Mouse (Mus musculus) heart, postnatal 36 days (tissue): ENCODE results near the gene Mgat5. TPM values are rescaled to one million over a fixed set of nuclear protein-coding genes. Genes with fewer than 3 reads are reported as not detected.

Experiments used
- DNase-seq, 2 experiments: peaks; one replicate each; pipeline ENCODE4 v3.0.0; 2021 to 2022
- intact Hi-C: fragments of 180-260 bp; cut with DNase I; formaldehyde crosslinking; loops from one replicate; pipeline ENCODE4 v1.15.1; 2025
- total RNA-seq, 2 experiments: library from RNA; stranded (reverse); gene quantifications; 2 replicates each; pipeline ENCODE4 v1.2.3; 2021

Gene Mgat5
- total RNA-seq, 2 experiments from 2014 or later = 11.1 to 11.5 TPM

DNA sequence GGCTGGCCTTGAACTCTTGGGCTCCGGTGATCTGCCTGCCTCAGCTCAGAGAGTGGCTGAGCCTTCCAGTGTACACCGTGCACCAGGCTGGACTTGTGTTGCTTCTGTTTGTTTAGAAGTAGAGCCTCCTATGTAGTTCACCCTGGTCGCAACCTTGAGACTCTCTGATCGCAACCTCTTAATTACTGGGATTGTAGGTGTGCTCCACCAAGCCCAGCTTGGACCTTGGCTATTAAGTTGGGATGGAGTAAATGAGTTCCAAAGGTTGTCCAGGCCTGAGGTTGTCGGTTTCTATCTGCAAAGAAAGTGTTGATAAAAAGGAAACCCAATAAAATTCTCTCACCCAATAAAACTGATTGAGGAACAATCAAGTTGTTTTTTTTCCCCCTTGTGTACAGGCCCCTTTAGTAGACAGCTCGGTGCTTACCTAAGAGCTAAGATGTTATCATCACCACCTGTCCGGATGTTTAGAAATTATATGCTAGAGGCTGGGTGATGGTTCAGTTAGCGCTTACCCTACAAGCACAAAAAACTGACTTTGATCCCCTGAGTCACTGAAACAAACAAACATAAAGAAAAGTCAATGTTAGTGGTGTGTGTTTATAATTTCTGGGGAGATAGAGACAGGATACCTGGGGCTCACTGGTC is 9.9 kb downstream of the Mgat5 start:
- no peak for DNase-seq
- intact Hi-C loops = no loop called here

DNA sequence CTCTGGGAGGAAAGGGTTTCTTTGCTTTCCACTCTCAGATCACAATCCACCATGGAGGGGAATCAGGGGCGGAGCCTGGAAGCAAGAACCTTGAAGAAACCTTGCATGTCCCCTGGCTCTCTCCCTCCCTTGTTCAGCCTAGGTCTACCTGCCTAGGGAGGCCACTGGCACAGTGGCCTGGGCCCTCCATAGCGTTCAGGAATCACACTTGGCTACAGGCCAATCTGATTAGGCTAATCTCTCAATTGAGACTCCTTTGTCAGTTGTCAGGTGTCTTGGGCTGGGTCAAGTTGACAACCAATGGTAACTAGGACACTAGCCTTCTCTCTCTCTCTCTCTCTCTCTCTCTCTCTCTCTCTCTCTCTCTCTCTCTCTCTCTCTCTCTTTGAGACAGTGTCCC is 12.2 kb downstream of the Mgat5 start:
- intact Hi-C loops = no loop called here
- no peak for DNase-seq

DNA sequence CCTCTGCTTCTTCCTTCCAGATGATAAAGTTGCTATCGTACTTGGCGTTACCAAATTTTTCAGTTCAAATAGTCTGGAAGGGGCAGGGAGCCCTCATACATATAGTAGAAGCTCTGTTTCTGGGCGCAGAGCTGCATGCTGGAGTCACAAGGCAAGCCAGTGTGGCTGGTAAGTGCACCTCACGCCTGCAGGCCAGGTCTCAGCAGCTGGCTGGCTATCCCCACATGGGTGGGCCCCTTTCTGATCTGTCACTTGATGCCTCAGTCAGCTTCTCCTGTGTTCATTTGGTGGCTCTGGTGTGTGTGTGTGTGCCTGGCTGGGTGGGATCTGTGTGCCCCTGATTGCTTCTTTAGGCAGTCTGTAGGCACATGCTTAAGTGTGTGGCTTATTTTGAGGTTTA is 12.8 kb downstream of the Mgat5 start:
- intact Hi-C loops = no loop called here
- DNase-seq = no peak

DNA sequence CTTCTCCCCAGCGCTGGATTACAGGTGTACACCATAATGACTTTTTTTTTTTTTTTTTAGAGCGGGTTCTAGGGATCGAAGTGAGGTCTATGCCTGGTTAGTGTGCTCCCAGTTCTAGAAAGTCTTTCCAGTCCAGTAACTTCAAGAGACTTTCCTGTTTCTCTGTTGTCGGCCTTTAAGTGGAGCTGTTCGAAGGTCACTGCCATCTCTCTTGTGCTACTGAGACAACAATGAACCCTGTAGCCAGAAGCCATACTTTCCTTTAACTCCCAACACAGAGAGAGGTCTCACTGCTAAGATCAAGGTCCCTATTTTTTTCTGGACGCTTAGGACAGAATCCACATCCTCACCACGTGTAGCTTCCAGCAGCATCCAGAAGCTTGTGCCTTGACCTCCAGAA is 13.4 kb downstream of the Mgat5 start:
- DNase-seq = no peak
- intact Hi-C loops = no loop called here

DNA sequence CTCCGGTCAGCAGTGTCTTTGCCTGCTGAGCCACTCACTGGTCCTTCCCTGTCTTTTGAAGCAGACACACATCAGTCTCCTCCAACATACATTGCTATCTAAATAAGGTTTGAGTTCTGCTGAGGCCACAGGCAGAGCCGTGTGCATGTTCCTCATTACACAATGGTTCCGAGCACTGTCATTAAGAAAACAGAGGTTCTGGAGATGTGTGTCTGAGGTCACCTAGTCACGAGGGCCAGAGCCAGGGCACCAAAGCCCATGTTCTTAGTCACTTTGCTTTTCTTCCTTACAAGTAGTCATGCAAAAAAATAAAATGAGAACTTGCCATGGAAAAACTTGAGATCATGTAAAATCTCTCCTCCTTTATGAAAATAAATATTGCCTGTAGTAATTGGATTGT is 14.3 kb downstream of the Mgat5 start:
- intact Hi-C loops = no loop called here
- no peak for DNase-seq

DNA sequence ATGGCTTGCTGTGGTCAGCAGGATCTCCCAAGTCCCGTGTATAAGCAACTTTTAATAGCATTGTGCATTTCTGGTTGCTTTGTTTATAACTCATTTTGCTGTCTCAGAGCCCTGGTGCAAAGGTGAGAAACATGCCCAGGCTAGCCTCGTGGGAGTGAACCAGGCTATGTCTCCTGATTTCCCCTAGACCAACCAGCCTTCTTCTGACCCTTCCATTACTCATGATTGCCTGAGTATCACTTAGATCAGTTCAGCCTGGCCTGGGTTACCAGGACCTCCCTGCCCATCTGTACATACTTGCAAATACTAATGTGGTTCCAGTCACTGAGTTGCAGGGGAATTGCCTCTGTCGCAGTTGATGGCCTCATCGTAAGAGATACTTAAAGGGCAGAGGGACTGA is 14.8 kb downstream of the Mgat5 start:
- no peak for DNase-seq
- intact Hi-C loops = no loop called here

DNA sequence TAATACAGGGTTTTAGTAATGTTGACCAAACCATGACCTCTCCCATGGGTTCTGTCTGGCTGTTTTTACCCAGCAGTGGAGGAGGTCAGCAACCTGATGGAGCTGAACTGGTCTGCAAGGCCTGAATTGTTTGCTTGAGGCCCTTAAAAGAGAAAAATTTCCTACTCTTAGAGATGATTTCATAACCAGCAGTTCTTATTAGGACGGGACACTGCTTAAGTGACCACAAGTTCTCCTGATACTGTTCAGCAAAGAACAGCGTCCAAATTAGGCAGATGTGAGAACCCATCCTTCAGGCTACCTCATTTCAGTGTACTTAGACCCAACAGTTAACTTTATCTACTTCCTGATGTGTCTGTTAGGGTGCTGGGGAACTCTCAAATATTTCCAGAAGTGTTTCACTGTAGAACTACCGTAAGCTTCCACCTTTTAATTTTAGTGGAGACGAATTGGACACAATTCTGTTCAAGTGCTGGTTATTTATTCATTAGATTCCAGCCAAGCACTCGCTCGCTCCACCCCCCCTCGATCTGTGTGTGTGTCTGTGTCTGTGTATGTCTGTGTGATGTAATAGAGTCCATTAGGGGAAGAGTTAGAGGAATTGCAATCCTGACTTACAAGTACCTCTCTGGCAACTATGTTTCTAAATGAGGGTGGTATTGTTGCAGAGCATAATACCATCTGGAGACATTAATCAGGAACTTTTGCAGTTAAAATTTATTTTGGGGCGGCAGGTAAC is 17.4 kb downstream of the Mgat5 start:
- no peak for DNase-seq
- intact Hi-C loops = no loop called here

DNA sequence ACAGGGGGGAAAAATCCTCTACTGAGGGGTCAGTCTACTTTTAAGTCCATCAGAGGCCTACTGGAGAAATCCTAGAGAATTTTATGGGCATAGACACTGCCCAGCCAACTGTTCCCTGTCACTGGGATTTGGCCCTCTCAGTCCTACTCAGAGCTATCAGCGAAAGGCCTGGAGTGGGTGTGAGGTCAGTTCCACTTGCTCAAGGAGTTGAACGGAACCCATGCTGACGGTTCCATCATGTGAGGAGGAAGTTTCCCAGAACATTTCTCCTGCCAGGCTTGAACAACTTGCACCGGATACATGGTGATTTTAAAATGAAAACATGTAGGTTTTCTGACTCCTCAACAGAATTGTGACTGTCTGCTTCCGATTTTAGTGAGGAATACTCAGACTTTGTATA is 20.2 kb downstream of the Mgat5 start:
- DNase-seq = no peak
- intact Hi-C loops = no loop called here

DNA sequence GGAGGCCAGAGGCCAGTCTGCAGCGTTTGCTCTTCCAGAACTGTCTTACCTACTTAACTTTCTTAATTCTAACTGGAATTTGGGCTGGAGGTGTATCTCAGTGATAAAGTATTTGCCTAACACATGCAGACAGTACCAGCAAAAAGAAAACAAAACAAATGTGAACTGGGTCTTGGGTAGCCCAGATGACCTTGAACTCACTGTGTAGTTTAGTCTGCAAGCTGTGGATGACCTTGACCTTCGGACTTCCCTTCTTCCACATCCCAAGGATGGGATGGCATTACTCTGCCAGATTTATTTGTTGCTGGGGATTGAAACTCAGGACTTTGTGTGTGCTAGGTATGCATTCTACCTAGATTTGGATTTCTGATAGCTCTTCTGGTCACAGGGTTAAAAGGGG is 24.2 kb downstream of the Mgat5 start:
- intact Hi-C loops = no loop called here
- no peak for DNase-seq

DNA sequence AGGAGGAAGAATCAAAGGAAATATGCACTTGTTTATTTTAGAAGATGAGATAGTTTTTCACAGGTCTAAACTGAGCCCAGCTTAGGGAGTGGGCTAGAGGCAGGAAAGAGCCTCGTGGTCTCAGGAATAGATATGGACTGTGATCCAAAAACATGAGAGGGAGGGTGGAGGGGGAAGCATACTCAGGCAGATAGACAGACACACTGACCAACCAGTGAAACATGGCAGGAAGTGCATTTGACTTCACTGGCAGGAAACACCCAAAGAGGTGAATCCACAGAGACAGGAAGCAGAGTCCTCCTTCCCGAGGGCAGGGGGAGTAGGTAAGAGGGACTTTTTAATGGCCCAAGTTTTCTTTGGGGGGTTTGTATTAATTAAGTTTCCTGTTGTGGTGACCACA is 25.7 kb downstream of the Mgat5 start:
- DNase-seq = no peak

DNA sequence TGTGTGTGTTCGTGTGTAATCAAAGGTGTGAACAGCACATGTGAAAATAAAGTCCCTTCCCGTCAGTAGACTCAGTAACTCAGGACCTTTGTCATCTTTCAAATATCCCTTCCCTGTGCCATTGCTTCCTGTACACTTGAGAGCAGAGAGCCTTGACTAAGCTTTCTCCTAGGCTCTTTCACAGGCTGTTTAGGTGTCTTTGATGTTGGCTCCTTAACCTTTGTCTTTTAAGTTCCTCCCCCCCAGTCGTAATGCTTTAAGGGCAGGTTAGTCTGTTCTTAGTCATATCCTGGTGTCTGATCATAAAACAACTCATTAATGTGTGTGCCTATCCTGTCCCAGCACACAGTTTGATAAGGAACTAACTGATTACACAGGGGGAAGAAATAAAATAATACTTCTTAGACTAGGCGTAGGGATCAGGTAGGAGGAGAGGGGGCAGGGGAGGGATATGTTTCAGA is 28.4 kb downstream of the Mgat5 start:
- intact Hi-C loops = no loop called here
- no peak for DNase-seq

More for the DNA sequence above, 25.7 kb downstream of the Mgat5 start:
- intact Hi-C loops = no loop called here

DNA sequence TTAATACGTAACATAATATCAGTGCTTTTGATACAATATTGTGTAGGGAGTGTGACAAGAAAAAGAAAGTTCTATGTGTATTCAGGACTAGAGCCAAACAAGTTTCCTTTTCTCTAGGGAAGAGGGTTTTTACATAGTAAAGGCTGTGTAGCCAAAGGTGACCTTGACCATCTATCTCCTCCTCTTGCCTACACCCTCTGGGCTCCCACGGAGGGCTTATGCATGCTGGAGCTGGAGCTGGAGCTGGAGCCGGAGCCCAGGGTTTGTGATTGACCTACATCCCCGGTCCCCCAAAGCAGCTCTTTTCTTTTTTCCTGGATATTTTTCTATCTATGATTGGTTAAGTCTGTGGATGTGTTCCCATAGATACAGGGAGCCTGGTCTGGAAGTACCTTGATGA is 30.3 kb downstream of the Mgat5 start:
- DNase-seq = no peak
- intact Hi-C loops = no loop called here

DNA sequence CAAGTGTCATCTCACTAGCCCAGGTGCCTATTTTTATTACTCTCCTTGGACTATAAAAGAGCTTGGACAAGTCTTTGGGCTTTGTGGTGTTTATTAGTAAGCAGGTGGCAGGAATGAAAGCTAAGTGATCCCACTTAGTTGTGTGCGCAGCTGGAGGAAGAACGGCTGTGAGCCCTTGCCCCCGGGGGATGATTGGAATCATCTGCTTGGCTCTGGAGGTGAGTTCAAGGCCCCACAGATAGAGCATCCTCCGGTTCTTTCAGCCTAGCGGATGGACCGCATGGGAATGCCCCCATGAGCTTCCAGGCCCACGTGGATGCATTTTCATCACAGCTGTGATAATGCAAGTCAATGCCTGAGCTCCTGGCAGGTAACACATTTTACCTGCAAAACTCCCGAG is 31.6 kb downstream of the Mgat5 start:
- intact Hi-C loops = no loop called here
- DNase-seq = no peak

DNA sequence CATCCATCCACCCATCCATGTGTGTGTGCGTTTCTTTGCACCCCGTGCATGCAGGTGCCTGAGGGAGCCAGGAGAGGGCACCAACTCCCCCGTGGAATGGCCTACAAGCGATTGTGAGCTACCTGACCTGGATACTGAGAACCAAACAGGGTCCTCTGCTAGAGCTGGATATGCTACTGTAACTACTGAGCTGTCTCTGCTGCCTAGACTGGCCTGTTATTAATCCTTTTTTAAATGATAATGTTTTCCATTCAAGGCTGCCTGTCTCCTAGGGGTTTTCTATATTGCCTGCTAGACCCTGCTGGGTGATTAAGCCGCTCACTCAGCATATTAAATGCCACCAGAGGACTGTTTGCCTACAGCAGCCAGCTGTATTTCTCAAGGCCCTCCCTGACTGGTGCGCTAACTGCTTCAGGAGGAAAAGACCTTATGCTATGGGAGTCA is 34.1 kb downstream of the Mgat5 start:
- no peak for DNase-seq
- intact Hi-C loops = no loop called here

DNA sequence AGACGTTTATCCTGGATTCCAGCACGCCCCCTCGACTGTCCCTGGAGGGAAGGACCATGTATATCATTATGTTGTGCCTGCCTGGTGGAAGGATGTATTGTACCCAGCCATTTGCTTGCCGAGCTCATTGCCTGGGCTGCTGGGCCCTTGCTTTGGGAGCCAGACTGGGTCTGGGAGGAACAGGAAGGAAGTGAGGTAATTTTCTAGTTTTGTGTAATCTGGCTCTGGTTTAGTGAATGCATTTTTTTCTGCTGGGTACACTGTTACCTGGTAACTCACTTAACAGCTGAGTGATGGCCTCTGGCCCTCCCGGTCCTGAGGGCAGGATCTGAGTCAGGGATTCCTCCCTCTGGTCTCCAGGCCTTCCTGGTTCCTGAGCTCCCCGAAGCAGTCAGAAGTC is 35.1 kb downstream of the Mgat5 start:
- intact Hi-C loops = no loop called here

DNA sequence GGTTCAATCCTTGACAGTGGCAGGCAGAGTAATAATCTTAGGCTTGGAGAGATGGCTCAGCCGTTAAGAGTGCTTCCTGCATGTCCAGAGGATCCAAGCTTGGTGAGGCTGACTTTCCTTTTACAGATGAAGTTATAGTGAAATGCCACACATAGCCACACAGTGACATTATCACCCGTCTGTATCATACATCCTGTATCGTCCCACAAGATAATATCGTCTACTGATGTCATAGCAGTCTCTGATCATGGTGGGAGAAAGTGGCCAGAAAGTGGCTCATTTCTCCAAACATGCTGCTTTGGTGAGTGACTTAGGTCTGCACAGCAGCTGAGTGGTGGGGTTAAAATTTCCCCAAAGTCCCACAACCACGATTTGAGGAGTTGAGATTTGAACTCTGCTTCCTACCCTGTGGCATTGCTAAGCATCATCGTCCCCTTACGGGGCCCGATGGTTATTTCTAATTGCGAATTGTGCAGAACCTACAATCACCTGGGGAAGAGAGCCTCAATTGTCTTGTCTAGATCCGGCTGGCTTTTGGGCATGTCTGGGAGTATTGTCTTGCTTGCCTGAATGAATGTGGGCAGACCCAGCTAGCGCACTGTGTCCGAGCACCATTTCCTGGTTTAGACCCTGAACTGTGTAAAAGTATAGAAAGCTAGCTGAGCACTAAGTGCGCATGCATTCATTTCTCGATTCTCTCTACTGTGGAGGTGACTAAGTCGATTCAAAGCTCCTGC is 37.5 kb downstream of the Mgat5 start:
- intact Hi-C loops = no loop called here

More for the DNA sequence above, 35.1 kb downstream of the Mgat5 start:
- peak; percentile 27 to 43 for DNase-seq

DNA sequence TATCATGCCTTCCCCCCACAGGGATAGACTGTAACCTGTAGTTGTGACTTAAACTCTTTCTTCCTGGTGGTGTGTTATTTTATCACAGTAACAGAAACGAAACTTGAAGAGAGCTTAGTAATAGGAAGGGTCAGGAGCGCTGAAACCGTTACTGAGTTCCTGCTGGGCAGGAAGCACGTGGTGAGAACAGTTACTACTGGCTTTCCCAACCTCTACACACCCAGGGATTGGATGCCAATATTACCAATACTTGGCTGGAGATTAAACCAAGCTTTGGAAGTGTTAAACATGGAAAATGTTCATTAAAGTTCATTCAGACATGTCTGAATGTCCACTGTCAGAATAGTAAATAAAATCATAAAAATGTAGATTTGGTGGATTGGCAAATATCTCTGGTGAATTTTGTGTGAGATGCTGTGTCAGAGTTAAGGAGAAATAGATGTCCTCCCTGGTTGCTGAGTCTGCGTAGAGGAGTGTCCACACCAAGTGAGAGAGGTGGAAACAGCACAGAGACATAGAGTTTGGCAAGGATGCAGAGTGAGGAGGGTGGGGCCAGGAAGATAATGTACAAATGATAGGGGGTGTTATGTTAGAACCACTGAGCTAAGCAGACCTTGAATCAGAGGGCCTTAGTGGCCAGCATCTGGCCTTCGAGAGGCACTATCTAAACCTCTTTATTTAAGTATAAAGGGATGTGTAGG is 38.2 kb downstream of the Mgat5 start:
- no peak for DNase-seq
- intact Hi-C loops = no loop called here

More for the DNA sequence above, 37.5 kb downstream of the Mgat5 start:
- DNase-seq = no peak

DNA sequence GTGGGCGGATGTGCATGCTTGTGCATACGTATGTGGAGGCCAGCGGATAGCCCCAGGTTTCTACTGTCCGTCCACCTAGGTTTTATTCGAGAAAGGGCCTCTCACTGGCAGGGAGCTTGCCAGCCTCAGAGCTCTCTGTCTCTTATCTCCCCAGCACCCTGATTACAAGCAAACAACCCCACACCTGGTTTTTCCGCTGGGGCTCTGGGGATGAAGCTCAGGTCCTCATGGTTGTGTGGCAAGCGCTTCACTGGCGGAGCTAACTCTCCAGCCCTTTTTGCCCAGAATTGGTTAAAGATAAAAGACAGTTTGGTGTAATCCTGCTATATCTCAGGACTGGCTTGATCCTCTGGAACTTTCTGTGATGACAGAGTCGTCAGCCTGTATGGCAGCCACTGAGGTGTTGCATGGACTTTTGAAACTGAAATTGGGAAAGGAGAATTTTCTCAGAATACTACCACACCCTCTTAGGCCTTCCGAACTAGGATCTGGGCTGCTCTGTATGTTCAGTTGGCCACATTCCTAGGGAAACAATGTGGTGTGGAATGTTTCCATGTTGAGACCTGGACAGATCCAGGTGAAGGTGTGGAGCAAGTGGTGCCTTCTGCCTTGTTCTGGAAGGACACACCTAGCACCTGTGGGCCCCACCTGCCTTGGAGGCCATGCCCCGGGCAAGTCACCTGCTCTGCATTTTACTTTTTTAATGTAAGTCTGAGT is 39.4 kb downstream of the Mgat5 start:
- no peak for DNase-seq
- intact Hi-C loops = no loop called here

DNA sequence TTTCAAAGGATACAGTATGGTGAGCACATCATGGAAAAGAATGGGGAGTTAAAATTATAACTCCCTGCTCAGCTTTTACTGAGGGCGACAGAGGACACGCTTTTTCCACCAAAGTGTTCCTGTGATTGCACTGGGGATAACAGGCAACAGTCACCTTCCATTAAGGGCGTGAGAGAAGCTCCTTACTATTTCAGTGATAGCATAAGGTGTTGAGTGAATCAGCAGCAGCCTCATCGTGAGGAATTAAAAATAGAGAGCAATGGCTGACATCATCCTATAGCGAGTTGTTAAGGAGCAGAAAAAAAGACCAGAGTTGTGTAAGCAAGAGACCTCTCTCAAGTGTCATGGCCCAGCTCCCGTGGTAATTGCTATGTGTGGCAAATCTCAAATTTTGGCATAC is 41.3 kb downstream of the Mgat5 start:
- intact Hi-C loops = no loop called here
- no peak for DNase-seq

DNA sequence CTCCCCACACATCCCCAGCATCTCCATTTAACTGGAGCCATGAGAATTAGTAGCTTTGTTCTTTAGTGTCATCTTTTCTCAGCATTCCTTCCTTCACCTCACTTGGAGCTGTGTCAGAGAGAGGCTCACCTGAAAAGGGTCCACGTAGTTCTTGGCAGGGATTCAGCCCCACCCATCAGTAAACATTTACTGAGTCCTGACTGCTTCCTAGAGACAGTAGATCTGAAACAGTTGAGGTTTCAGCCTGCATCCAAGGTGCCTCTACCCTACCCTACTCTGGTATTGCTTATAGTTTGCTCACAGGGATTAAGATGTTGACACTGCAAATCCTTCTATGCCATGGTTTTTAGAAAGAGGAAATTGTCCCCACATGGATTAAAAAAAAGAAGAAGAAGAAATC is 43.6 kb downstream of the Mgat5 start:
- DNase-seq = no peak
- intact Hi-C loops = no loop called here
